Mouse (Mus musculus) ES-E14 (cell line): Measurements from ENCODE around the gene Chd5. TPM values are rescaled to one million over a fixed set of nuclear protein-coding genes. Genes with fewer than 3 reads are reported as not detected.

Experiments used
- DNase-seq: peaks from one replicate; pipeline ENCODE4 v3.0.0-alpha.2; 2013; ENCODE audit warnings: low read depth, low spot score
- H3K27ac ChIP-seq: 2 replicates; pipeline ENCODE4 v1.5.1; 2012; ENCODE audit warnings: low read depth, mild to moderate bottlenecking, low read length, moderate library complexity, mixed read lengths; ENCODE audit not compliant: poor library complexity, insufficient read depth, severe bottlenecking
- H3K36me3 ChIP-seq: 2 replicates; pipeline ENCODE4 v1.6.1; 2012; ENCODE audit warnings: mild to moderate bottlenecking, low read length, moderate library complexity, mixed read lengths; ENCODE audit not compliant: control insufficient read depth, poor library complexity, insufficient read depth, severe bottlenecking
- H3K4me1 ChIP-seq, 2 experiments: fragments of 150-350 bp in 1 of 2; sonication (generic) in 1 of 2; 2 replicates each; pipeline ENCODE4 v1.6.1; 2012; ENCODE audit warnings: low read length in 2 of 2, mild to moderate bottlenecking in 1 of 2, mixed read lengths in 1 of 2; ENCODE audit not compliant: control insufficient read depth in 2 of 2, insufficient read depth in 2 of 2, poor library complexity in 1 of 2
- H3K4me3 ChIP-seq, 2 experiments: fragments of 150-350 bp in 1 of 2; sonication (generic) in 1 of 2; 2 replicates each; pipeline ENCODE4 v1.5.1; 2012; ENCODE audit warnings: low read length in 2 of 2, low read depth in 1 of 2, mild to moderate bottlenecking in 1 of 2, mixed read lengths in 1 of 2; ENCODE audit not compliant: insufficient read depth in 1 of 2, poor library complexity in 1 of 2, severe bottlenecking in 1 of 2
- H3K9ac ChIP-seq: 2 replicates; pipeline ENCODE4 v1.6.1; 2012; ENCODE audit warnings: low read depth, mild to moderate bottlenecking, low read length, mixed read lengths; ENCODE audit not compliant: poor library complexity, insufficient read depth, severe bottlenecking
- H3K9me3 ChIP-seq: fragments of 150-350 bp; sonication (generic); 2 replicates; pipeline ENCODE4 v1.6.1; 2012; ENCODE audit warnings: low read depth, mild to moderate bottlenecking, low read length; ENCODE audit not compliant: control insufficient read depth, insufficient read depth
- CHD2 ChIP-seq: IDR thresholded peaks from 2 replicates; pipeline ENCODE4 v1.6.1; 2014; ENCODE audit warnings: mild to moderate bottlenecking, low read depth, low read length, inconsistent platforms
- HCFC1 ChIP-seq: IDR thresholded peaks from 2 replicates; pipeline ENCODE4 v1.6.1; 2012; ENCODE audit warnings: low read length, inconsistent platforms, borderline replicate concordance; ENCODE audit not compliant: insufficient read depth
- MAFK ChIP-seq: IDR thresholded peaks from 2 replicates; pipeline ENCODE4 v1.6.1; 2014; ENCODE audit warnings: mild to moderate bottlenecking, low read depth, low read length, inconsistent platforms; ENCODE audit not compliant: insufficient read depth
- ZC3H11A ChIP-seq: IDR thresholded peaks from 2 replicates; pipeline ENCODE4 v1.6.1; 2012; ENCODE audit warnings: low read depth, mild to moderate bottlenecking, inconsistent platforms, low read length, borderline replicate concordance
- ZNF384 ChIP-seq: IDR thresholded peaks from 2 replicates; pipeline ENCODE4 v1.6.1; 2012; ENCODE audit warnings: low read depth, low read length, inconsistent platforms
- in situ Hi-C, 2 experiments: fragments of 600-800 bp; cut with MboI; formaldehyde crosslinking; loops; one replicate each; pipeline ENCODE4 v1.15.1; 2025; ENCODE audit warnings: low sequenced_read_pairs in 2 of 2, inconsistent platforms in 1 of 2; ENCODE audit not compliant: unreplicated experiment in 2 of 2
- total RNA-seq: library from RNA; depleted of rRNA; stranded (reverse); fragments of 300-350 nt; gene quantifications from 2 replicates; pipeline ENCODE4 v1.2.3, GENCODE M21; 2012

Chd5 gene
- total RNA-seq, 1 experiment, result 3.1 TPM

- no peak for TF ChIP-seq ZNF384
- TF ChIP-seq ZC3H11A, result no peak
- no peak for TF ChIP-seq HCFC1
- TF ChIP-seq CHD2, result no peak
- TF ChIP-seq MAFK, result no peak
- H3K4me1 ChIP-seq, result peaks cover 12 to 67% of the 10 kb centered on the region in 2 experiments
- no peak for DNase-seq
- in situ Hi-C loops, result no loop called here
- no peaks in the 10 kb centered on the region for H3K9me3 ChIP-seq
- peak overlapping the region; percentile 39; the same call in 1 of the 2 replicates for H3K9ac ChIP-seq
- H3K36me3 ChIP-seq, result no peaks in the 10 kb centered on the region
- H3K4me3 ChIP-seq, result peak overlapping the region; percentile 31 to 41; a peak in 3 of 4 replicates
- H3K27ac ChIP-seq, result peak overlapping the region; percentile 79
Measured at GRCm38 (mm10) chr4:152351422-152352305, 13.2 kb downstream of the Chd5 start.

- no peak for DNase-seq
- H3K27ac ChIP-seq, result no peak overlapping the region
- no peak overlapping the region for H3K4me3 ChIP-seq
- in situ Hi-C loops, result no loop called here
- TF ChIP-seq MAFK (no peak), ZC3H11A (no peak), CHD2 (no peak), HCFC1 (no peak), ZNF384 (no peak)
- H3K4me1 ChIP-seq, result peaks cover 9 to 52% of the 10 kb centered on the region in 2 experiments
- H3K36me3 ChIP-seq, result no peaks in the 10 kb centered on the region
- no peak overlapping the region for H3K9ac ChIP-seq
- no peaks in the 10 kb centered on the region for H3K9me3 ChIP-seq
Measured at GRCm38 (mm10) chr4:152353886-152354637, 15.6 kb downstream of the Chd5 start.

DNA sequence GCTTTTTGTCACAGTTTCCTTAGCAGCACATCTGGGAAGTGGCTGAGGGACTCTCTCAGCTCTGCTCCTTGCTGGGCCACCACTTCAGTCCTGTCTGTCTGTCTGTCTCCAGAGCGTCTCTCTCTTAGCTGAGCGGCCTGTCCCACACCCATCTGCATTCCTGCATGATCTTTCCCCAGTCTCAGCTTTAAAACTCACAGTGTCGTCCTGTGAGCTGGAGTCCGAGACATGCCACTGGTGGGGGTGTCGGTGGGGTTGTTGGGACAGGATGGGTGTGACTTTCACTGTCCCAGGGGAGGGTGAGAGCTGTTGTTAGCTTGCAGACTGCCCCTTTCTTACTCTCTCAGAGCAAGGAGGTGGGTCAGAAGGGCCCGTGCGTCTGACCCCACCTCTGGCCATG is 17.2 kb downstream of the Chd5 start:
- in situ Hi-C loops, result no loop called here
- TF ChIP-seq HCFC1 (no peak), ZC3H11A (no peak), MAFK (no peak), ZNF384 (no peak), CHD2 (no peak)
- DNase-seq, result no peak

GRCm38 (mm10) chr4:152359700-152360099 is 21.2 kb downstream of the Chd5 start:
- no peaks in the 10 kb centered on the region for H3K9me3 ChIP-seq
- in situ Hi-C loops, result no loop called here

More for the DNA sequence above, 17.2 kb downstream of the Chd5 start:
- H3K4me1 ChIP-seq, result peaks cover under 1 to 51% of the 10 kb centered on the region in 2 experiments; a peak in 3 of 4 replicates
- H3K9ac ChIP-seq, result no peak overlapping the region
- H3K4me3 ChIP-seq, result no peak overlapping the region
- no peak overlapping the region for H3K27ac ChIP-seq
- no peaks in the 10 kb centered on the region for H3K9me3 ChIP-seq
- H3K36me3 ChIP-seq, result no peaks in the 10 kb centered on the region

More at GRCm38 (mm10) chr4:152359700-152360099, 21.2 kb downstream of the Chd5 start:
- H3K4me3 ChIP-seq, result peak overlapping the region in 1 of 2 experiments; percentile 59; a peak in 1 of 4 replicates
- H3K9ac ChIP-seq, result peak overlapping the region; percentile 12; the same call in 1 of the 2 replicates
- peaks cover 6 to 40% of the 10 kb centered on the region in 2 experiments for H3K4me1 ChIP-seq
- peaks cover 3% of the 10 kb centered on the region; the same call in 1 of the 2 replicates for H3K36me3 ChIP-seq
- TF ChIP-seq MAFK (no peak), CHD2 (peak; percentile 57; the same call in 1 of the 2 replicates)
- peak; percentile 59 for DNase-seq
- H3K27ac ChIP-seq, result no peak overlapping the region; the same call in 1 of the 2 replicates
